Mouse (Mus musculus) kidney, adult 11 months (tissue): ENCODE results near the gene Mks1.

Experiments used
- DNase-seq: peaks from one replicate; pipeline ENCODE4 v3.0.0; 2022

The Mks1 gene

GRCm38 (mm10) chr11:87879826-87880225 lies 26.8 kb downstream of the Mks1 start:
- DNase-seq = no peak

DNA sequence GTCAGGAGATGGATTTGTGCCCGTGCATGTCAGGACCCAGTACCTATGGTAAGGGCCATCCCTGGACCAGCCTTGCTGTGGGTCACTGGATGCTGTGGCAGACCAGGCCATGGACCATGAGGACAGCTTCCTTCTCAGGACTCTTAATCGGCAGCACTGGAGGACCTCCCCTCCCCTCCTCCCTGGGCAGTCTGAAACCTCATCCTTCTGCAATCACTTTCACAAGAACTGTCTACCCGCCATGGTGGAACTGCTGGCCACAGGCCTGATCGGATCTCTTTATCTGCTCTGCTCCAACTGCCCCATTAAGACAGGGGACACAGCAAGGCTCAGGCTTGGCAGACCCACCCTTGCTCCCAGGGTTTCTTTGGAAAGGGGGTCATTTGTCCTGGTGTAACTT lies 28.7 kb downstream of the Mks1 start:
- no peak for DNase-seq

DNA sequence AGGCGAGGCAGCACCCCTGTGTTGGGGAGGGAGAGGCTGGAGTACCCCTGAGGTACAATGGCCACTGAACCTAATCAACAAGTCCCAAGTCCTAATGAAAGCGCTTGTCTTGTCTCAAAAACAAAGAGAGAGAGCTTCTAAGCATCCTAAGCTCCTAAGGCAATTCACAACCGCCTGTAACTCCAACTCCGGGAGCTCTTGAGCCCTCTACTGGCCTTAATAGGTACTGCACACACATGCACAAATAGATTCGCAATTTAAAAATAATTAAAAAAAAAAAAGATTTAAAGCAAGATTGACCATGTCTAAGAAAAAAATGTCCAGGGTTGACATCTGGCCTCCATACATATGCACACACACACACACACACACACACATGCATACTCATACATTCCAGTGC lies 30.5 kb downstream of the Mks1 start:
- no peak for DNase-seq

- DNase-seq = no peak
These were observed 31.8 kb downstream of the Mks1 start for GRCm38 (mm10) chr11:87884856-87885255.

GRCm38 (mm10) chr11:87892168-87892567 lies 39.2 kb downstream of the Mks1 start, which contains the start of gene Olfr462:
Olfr462 (minus strand) TSS chr11:87892268.
- DNase-seq = no peak

- no peak for DNase-seq
These were observed 44.3 kb downstream of the Mks1 start, which contains the start of gene Olfr463 for GRCm38 (mm10) chr11:87897287-87897686. Olfr463 (minus strand) TSS chr11:87897387.

- DNase-seq = no peak
These were observed 51.3 kb downstream of the Mks1 start for GRCm38 (mm10) chr11:87904331-87904730.
